Mouse (Mus musculus): Measurements from ENCODE around the gene Phf24. TPM values are rescaled to one million over a fixed set of nuclear protein-coding genes. Genes with fewer than 3 reads are reported as not detected.

Gene Phf24
- polyA plus RNA-seq, 2 experiments from 2014 or later = 0.14 TPM; not detected in 1

Other genes starting within 250 kb of the Phf24 start
- not detected for gene 4930578G10Rik, start 181.1 kb upstream of the Phf24 start, polyA plus RNA-seq (2017; shearing (Covaris generic))
- gene Ccl19, start 160.1 kb upstream of the Phf24 start, polyA plus RNA-seq (2017; shearing (Covaris generic)) = not detected
- gene Ccl21a, start 142.7 kb upstream of the Phf24 start, polyA plus RNA-seq (2017; shearing (Covaris generic)) = not detected
- gene Fam205a1, start 62.8 kb upstream of the Phf24 start, polyA plus RNA-seq (2017; shearing (Covaris generic)) = not detected
- not detected for gene Gm12394, start 59.9 kb upstream of the Phf24 start, polyA plus RNA-seq (2017; shearing (Covaris generic))
- gene Fam205c, start 42.4 kb upstream of the Phf24 start, polyA plus RNA-seq (2017; shearing (Covaris generic)) = not detected
- gene Dnajb5, start 33.2 kb downstream of the Phf24 start, polyA plus RNA-seq (2017; shearing (Covaris generic)) = 1 to 10 TPM; 6.0 to 7.2 TPM
- under 1 TPM in 1 of 2 experiments, not detected in 1; 0.25 TPM for gene 1700022I11Rik, start 52.9 kb downstream of the Phf24 start, polyA plus RNA-seq (2017; shearing (Covaris generic))
- gene Vcp, start 83.8 kb downstream of the Phf24 start, polyA plus RNA-seq (2017; shearing (Covaris generic)) = 100 to 1,000 TPM; 146 TPM
- gene Fancg, start 93.8 kb downstream of the Phf24 start, polyA plus RNA-seq (2017; shearing (Covaris generic)) = 10 to 100 TPM; 16.5 to 27.4 TPM
- 10 to 100 TPM; 14.1 to 14.6 TPM for gene Pigo, start 109.2 kb downstream of the Phf24 start, polyA plus RNA-seq (2017; shearing (Covaris generic))
- gene Stoml2, start 115.0 kb downstream of the Phf24 start, polyA plus RNA-seq (2017; shearing (Covaris generic)) = 100 to 1,000 TPM; 119 to 161 TPM
- gene Fam214b, start 129.6 kb downstream of the Phf24 start, polyA plus RNA-seq (2017; shearing (Covaris generic)) = 1 to 10 TPM; 2.9 to 4.0 TPM
- under 1 TPM in 1 of 2 experiments, not detected in 1; 0.08 TPM for gene Unc13b, start 142.3 kb downstream of the Phf24 start, polyA plus RNA-seq (2017; shearing (Covaris generic))